Mouse (Mus musculus): ENCODE measurements around the gene Ift27. TPM values are rescaled to one million over a fixed set of nuclear protein-coding genes. Genes with fewer than 3 reads are reported as not detected.

Ift27 gene
- polyA plus RNA-seq, 1 experiment, result 38.7 TPM

- H3K4me2 ChIP-seq (ENCODE audit: low read depth), result peak overlapping the region; percentile 90
- no peaks in the 10 kb centered on the region for H3K27me3 ChIP-seq (ENCODE audit: control insufficient read depth, insufficient read depth, insufficient read length)
- no peak overlapping the region for H3ac ChIP-seq (ENCODE audit: control insufficient read depth, insufficient read length)
- H3K36me3 ChIP-seq (ENCODE audit: control insufficient read depth, insufficient read depth), result no peaks in the 10 kb centered on the region
- no peak for TF ChIP-seq USF1 (IDR thresholded peaks at IDR 0.05; ENCODE audit: low read depth)
- no peak for TF ChIP-seq CEBPB (IDR thresholded peaks at IDR 0.05; ENCODE audit: insufficient read depth, poor library complexity, severe bottlenecking)
- no peak for TF ChIP-seq E2F4 (IDR thresholded peaks at IDR 0.05; ENCODE audit: insufficient read depth)
- TF ChIP-seq TCF12 (IDR thresholded peaks at IDR 0.05; ENCODE audit: insufficient read depth, poor library complexity, severe bottlenecking), result no peak
- TF ChIP-seq MYOD1 (IDR thresholded peaks at IDR 0.05; ENCODE audit: control insufficient read depth in 1 of 3, insufficient read length in 2 of 3, low read depth in 2 of 3), result no peak
- TF ChIP-seq MYOG (IDR thresholded peaks at IDR 0.05; ENCODE audit: control insufficient read depth in 1 of 3, insufficient read depth in 1 of 3, insufficient read length in 2 of 3, low read depth in 2 of 3), result no peak
- TF ChIP-seq TCF3 (IDR thresholded peaks at IDR 0.05; ENCODE audit: insufficient read length, low read depth), result no peak
- H3K4me3 ChIP-seq, result peak overlapping the region; percentile 31
- H3K79me2 ChIP-seq (ENCODE audit: control insufficient read depth, insufficient read depth), result no peaks in the 10 kb centered on the region
These were observed 749 bp downstream of the Ift27 start for GRCm38 (mm10) chr15:78172899-78173817.

- Histone ChIP-seq H3K27me3 (ENCODE audit: control insufficient read depth, insufficient read depth, insufficient read length) (no peaks in the 10 kb centered on the region), H3ac (ENCODE audit: control insufficient read depth, insufficient read length) (no peak overlapping the region), H3K36me3 (ENCODE audit: control insufficient read depth, insufficient read depth) (no peaks in the 10 kb centered on the region), H3K79me2 (ENCODE audit: control insufficient read depth, insufficient read depth) (no peaks in the 10 kb centered on the region), H3K4me2 (ENCODE audit: low read depth) (no peak overlapping the region), H3K4me3 (peak overlapping the region; percentile 31)
- TF ChIP-seq TCF12 (IDR thresholded peaks at IDR 0.05; ENCODE audit: insufficient read depth, poor library complexity, severe bottlenecking), result no peak
- no peak for TF ChIP-seq MYOG (IDR thresholded peaks at IDR 0.05; ENCODE audit: control insufficient read depth in 1 of 3, insufficient read depth in 1 of 3, insufficient read length in 2 of 3, low read depth in 2 of 3)
- TF ChIP-seq MAX (IDR thresholded peaks at IDR 0.05; ENCODE audit: low read depth), result no peak
- no peak for TF ChIP-seq USF1 (IDR thresholded peaks at IDR 0.05; ENCODE audit: low read depth)
- no peak for TF ChIP-seq POLR2AphosphoS2 (IDR thresholded peaks at IDR 0.05; ENCODE audit: insufficient read length, low read depth)
- no peak for TF ChIP-seq E2F4 (IDR thresholded peaks at IDR 0.05; ENCODE audit: insufficient read depth)
- no peak for TF ChIP-seq REST (IDR thresholded peaks at IDR 0.05; ENCODE audit: insufficient read depth, insufficient read length)
- no peak for TF ChIP-seq POLR2A (IDR thresholded peaks at IDR 0.05; ENCODE audit: insufficient read length, low read depth)
- no peak for TF ChIP-seq TCF3 (IDR thresholded peaks at IDR 0.05; ENCODE audit: insufficient read length, low read depth)
- TF ChIP-seq CEBPB (IDR thresholded peaks at IDR 0.05; ENCODE audit: insufficient read depth, poor library complexity, severe bottlenecking), result no peak
- no peak for TF ChIP-seq SRF (IDR thresholded peaks at IDR 0.05; ENCODE audit: control insufficient read depth, insufficient read length, low read depth)
- TF ChIP-seq MYOD1 (IDR thresholded peaks at IDR 0.05; ENCODE audit: control insufficient read depth in 1 of 3, insufficient read length in 2 of 3, low read depth in 2 of 3), result no peak
These were observed 1.5 kb downstream of the Ift27 start for GRCm38 (mm10) chr15:78172256-78172898.

- Histone ChIP-seq H3K4me2 (ENCODE audit: low read depth) (no peak overlapping the region), H3ac (ENCODE audit: control insufficient read depth, insufficient read length) (no peak overlapping the region), H3K27me3 (ENCODE audit: control insufficient read depth, insufficient read depth, insufficient read length) (no peaks in the 10 kb centered on the region), H3K79me2 (ENCODE audit: control insufficient read depth, insufficient read depth) (no peaks in the 10 kb centered on the region), H3K4me3 (no peak overlapping the region), H3K36me3 (ENCODE audit: control insufficient read depth, insufficient read depth) (no peaks in the 10 kb centered on the region)
- TF ChIP-seq POLR2A (IDR thresholded peaks at IDR 0.05; ENCODE audit: insufficient read length, low read depth) (no peak), MYOG (IDR thresholded peaks at IDR 0.05; ENCODE audit: control insufficient read depth in 1 of 3, insufficient read depth in 1 of 3, insufficient read length in 2 of 3, low read depth in 2 of 3) (no peak), REST (IDR thresholded peaks at IDR 0.05; ENCODE audit: insufficient read depth, insufficient read length) (no peak), TCF3 (IDR thresholded peaks at IDR 0.05; ENCODE audit: insufficient read length, low read depth) (no peak), SRF (IDR thresholded peaks at IDR 0.05; ENCODE audit: control insufficient read depth, insufficient read length, low read depth) (no peak), E2F4 (IDR thresholded peaks at IDR 0.05; ENCODE audit: insufficient read depth) (no peak), MYOD1 (IDR thresholded peaks at IDR 0.05; ENCODE audit: control insufficient read depth in 1 of 3, insufficient read length in 2 of 3, low read depth in 2 of 3) (no peak), USF1 (IDR thresholded peaks at IDR 0.05; ENCODE audit: low read depth) (no peak), POLR2AphosphoS2 (IDR thresholded peaks at IDR 0.05; ENCODE audit: insufficient read length, low read depth) (no peak), CEBPB (IDR thresholded peaks at IDR 0.05; ENCODE audit: insufficient read depth, poor library complexity, severe bottlenecking) (no peak), TCF12 (IDR thresholded peaks at IDR 0.05; ENCODE audit: insufficient read depth, poor library complexity, severe bottlenecking) (no peak), MAX (IDR thresholded peaks at IDR 0.05; ENCODE audit: low read depth) (no peak)
These were observed 2.3 kb downstream of the Ift27 start for GRCm38 (mm10) chr15:78171651-78172050.

GRCm38 (mm10) chr15:78170708-78171107 lies 3.2 kb downstream of the Ift27 start:
- Histone ChIP-seq H3ac (ENCODE audit: control insufficient read depth, insufficient read length) (no peak overlapping the region), H3K4me3 (no peak overlapping the region), H3K36me3 (ENCODE audit: control insufficient read depth, insufficient read depth) (no peaks in the 10 kb centered on the region), H3K4me2 (ENCODE audit: low read depth) (no peak overlapping the region), H3K79me2 (ENCODE audit: control insufficient read depth, insufficient read depth) (no peaks in the 10 kb centered on the region), H3K27me3 (ENCODE audit: control insufficient read depth, insufficient read depth, insufficient read length) (no peaks in the 10 kb centered on the region)
- TF ChIP-seq USF1 (IDR thresholded peaks at IDR 0.05; ENCODE audit: low read depth), result no peak
- no peak for TF ChIP-seq CEBPB (IDR thresholded peaks at IDR 0.05; ENCODE audit: insufficient read depth, poor library complexity, severe bottlenecking)
- TF ChIP-seq MYOD1 (IDR thresholded peaks at IDR 0.05; ENCODE audit: control insufficient read depth in 1 of 3, insufficient read length in 2 of 3, low read depth in 2 of 3), result no peak
- no peak for TF ChIP-seq REST (IDR thresholded peaks at IDR 0.05; ENCODE audit: insufficient read depth, insufficient read length)
- no peak for TF ChIP-seq POLR2AphosphoS2 (IDR thresholded peaks at IDR 0.05; ENCODE audit: insufficient read length, low read depth)
- TF ChIP-seq E2F4 (IDR thresholded peaks at IDR 0.05; ENCODE audit: insufficient read depth), result no peak
- no peak for TF ChIP-seq POLR2A (IDR thresholded peaks at IDR 0.05; ENCODE audit: insufficient read length, low read depth)
- TF ChIP-seq MAX (IDR thresholded peaks at IDR 0.05; ENCODE audit: low read depth), result no peak
- no peak for TF ChIP-seq TCF3 (IDR thresholded peaks at IDR 0.05; ENCODE audit: insufficient read length, low read depth)
- TF ChIP-seq TCF12 (IDR thresholded peaks at IDR 0.05; ENCODE audit: insufficient read depth, poor library complexity, severe bottlenecking), result no peak
- TF ChIP-seq SRF (IDR thresholded peaks at IDR 0.05; ENCODE audit: control insufficient read depth, insufficient read length, low read depth), result no peak
- no peak for TF ChIP-seq MYOG (IDR thresholded peaks at IDR 0.05; ENCODE audit: control insufficient read depth in 1 of 3, insufficient read depth in 1 of 3, insufficient read length in 2 of 3, low read depth in 2 of 3)

Data from myocyte (in vitro differentiated cells).